Mouse (Mus musculus) C2C12 (cell line): ENCODE measurements around the gene Nebl.

ENCODE experiments used
- CEBPB ChIP-seq: IDR thresholded peaks from one replicate; pipeline ENCODE4 v1.6.1; 2011; ENCODE audit warnings: low read depth, mild to moderate bottlenecking, control low read depth, moderate library complexity
- CTCF ChIP-seq: IDR thresholded peaks from one replicate; pipeline ENCODE4 v1.5.1; 2011; ENCODE audit not compliant: control insufficient read depth, insufficient read depth, insufficient read length
- MAX ChIP-seq: IDR thresholded peaks from one replicate; pipeline ENCODE4 v1.6.1; 2011; ENCODE audit warnings: mild to moderate bottlenecking, control low read depth
- MYOD1 ChIP-seq: IDR thresholded peaks from one replicate; pipeline ENCODE4 v1.6.1; 2011; ENCODE audit warnings: low read depth; ENCODE audit not compliant: control insufficient read depth, insufficient read length
- MYOG ChIP-seq: IDR thresholded peaks from one replicate; pipeline ENCODE4 v1.6.1; 2011; ENCODE audit not compliant: control insufficient read depth, insufficient read length; ENCODE audit errors: extremely low read depth
- USF1 ChIP-seq: IDR thresholded peaks from one replicate; pipeline ENCODE4 v1.6.1; 2011; ENCODE audit warnings: low read depth, mild to moderate bottlenecking, control low read depth, moderate library complexity

- TF ChIP-seq CEBPB (no peak), USF1 (no peak), CTCF (no peak), MAX (no peak), MYOD1 (no peak), MYOG (no peak)
Measured at GRCm38 (mm10) chr2:17721177-17721715, 10.0 kb downstream of the Nebl start.
